Mouse (Mus musculus): ENCODE data around the gene Meaf6.

Meaf6 gene

GRCm38 (mm10) chr4:125084403-125085345 lies at the start of gene Meaf6:
Gene Meaf6, plus strand, starts transcription at chr4:125085134.
- peak; percentile 99 for DNase-seq

- peak; percentile 93 for DNase-seq
These were observed 40.5 kb upstream of the Meaf6 start for GRCm38 (mm10) chr4:125044454-125044853.

GRCm38 (mm10) chr4:125055385-125055784 lies 29.5 kb upstream of the Meaf6 start:
- DNase-seq: no peak

DNA sequence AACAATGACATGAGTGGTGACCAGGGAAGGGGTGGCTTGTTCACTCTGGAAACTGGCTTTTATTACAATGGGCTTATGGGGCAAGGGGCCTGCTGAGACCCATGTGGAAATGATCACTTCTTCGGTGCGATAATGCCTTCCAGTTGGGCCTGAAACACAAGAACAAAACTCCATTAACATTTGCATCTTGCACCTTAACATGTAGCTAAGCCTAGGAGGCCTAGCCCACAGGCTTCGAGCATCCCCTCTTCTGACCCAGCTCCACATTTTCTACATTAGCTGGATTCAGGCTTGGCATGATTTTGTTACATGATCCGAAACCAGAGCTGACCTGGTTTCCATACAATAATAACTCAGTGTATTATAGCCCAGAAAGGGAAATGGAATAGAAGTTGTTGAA lies 28.5 kb upstream of the Meaf6 start:
- no peak for DNase-seq

- no peak for DNase-seq
These were observed 27.7 kb upstream of the Meaf6 start for GRCm38 (mm10) chr4:125057273-125057672.

- no peak for DNase-seq
These were observed 26.9 kb upstream of the Meaf6 start for GRCm38 (mm10) chr4:125058033-125058432.

GRCm38 (mm10) chr4:125059025-125059424 lies 25.9 kb upstream of the Meaf6 start:
- DNase-seq: peak; percentile 92

GRCm38 (mm10) chr4:125063829-125064228 lies 21.1 kb upstream of the Meaf6 start:
- DNase-seq: no peak

DNA sequence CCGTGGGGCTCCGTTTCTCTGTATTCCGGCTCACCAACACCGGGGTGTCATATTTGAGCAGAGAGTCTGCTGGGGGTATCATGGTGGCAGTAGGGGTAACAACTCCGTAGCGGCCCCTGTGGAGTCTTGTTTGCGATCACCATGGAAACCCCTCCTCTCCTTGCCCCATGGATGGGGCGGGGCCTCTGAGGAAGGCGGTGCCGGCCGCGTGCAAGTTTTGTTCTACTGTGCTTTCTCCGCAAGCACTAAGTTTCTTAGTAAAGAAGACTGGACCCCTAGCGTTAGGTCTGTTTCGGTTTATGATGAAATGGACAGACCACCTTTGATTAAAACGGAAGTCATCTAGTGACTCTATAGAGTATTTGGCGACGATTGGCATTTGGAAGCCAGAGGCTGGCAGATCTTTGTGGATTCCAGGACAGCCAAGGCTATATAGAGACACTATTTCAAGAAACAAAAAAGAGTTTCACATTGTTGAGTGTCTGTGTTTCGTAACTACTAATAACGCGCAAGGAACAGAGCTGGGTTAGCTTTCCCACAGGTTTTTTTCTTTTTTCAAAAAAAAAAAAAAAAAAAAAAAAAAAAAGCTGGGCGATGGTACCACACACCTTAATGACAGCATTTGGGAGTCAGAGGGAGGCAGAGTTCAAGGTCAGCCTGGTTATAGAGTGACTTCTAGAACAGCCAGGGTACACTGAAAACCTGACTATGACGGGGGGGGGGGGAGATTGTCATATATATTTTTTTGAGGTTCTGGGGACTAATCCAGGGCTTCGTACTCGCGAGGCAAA lies 19.2 kb upstream of the Meaf6 start, which contains the start of gene Dnali1:
Gene Dnali1 (minus strand): TSS at position 187 of the 791 bp plus-strand sequence.
- peak; percentile 96 for DNase-seq

DNA sequence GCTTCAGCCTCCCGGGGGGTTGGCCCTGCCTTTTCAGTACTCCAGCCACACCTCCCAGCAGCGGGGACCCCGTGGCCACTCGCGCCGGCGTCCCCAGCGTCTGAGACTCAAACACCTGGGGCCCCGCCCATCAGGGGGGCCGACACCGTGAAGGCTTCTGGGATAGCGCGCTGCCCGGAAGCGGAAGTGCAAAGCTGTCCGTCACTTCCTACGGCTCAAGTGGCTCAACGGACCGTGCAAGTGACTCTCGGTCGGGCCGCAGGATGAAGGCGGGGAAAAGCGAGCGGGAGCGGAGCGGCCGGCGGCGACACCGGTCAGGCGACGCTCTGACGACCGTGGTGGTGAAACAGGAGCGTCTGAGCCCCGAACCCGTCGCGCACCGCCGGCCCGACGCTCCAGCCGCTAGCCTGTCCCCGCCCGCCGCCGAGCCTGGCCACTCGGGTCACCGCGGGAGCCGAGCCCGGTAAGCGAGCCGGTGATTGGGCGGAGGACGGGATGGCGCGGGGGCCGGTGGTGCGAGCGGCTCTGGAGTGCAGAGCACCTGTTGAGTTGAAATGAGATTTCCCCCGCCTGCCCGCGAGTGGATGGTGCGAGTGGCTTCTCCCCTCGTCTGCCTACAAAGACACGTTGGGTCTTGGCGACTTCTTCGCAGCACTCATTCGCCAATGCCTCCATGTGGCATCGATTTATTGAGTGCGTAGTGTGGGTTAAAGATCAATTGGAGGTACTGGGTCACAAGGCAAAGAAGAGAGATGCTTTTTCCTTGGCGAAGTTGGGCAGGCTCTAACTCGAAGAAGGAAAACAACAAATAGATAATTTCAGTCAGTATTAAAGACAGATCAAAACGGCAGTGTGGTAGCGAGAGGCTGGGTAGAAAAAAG lies 18.2 kb upstream of the Meaf6 start, which contains the start of gene Snip1:
Gene Snip1 (plus strand): TSS at position 183 of the 881 bp plus-strand sequence.
- DNase-seq: peak; percentile 99

GRCm38 (mm10) chr4:125077700-125078099 lies 7.2 kb upstream of the Meaf6 start:
- no peak for DNase-seq

- DNase-seq: no peak
These were observed 6.2 kb upstream of the Meaf6 start for GRCm38 (mm10) chr4:125078698-125079097.

DNA sequence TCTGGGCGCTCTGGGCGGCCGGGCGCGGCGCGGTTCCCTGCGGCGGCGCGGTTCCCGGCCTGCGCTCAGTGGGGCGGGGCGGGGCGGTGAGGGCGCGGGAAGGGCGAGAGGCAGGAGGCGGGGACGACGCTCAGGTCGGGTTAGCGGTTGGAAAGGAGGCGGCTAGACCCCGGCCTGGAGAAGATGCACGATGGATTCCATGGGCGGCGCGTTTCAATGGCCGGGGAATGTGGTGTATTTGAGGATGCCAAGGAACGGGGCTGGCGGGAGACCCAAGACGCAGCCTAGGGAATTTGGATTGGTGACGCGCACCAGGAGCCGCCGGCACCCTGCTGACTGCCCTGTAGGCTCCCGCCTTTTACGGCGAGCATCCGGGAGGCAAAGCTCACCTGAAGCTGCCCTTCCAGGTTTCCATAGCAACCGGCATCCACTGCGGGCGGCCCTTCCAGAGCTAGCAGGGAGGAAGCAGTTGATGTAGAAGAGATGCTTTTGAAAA lies 460 bp downstream of the Meaf6 start:
- no peak for DNase-seq

DNA sequence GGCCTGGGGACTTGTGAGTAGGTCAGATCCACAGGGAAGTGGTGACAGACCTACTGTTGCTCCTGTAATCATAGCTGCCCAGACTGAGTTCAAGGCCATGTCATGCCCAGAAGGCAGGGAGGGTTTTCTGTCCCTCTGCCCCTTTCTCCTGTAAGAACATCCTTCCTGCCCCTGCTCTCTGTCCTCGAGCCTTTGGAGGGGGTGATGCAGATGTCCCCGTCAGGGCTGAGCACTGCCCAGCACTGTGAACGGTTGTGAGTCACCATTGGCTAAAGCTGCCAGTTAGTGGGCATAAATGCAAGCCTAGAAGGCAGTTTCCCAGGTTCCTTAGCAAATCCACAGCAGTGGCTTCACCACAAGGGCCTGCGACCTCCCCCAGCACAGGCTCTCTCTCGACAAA lies 8.1 kb downstream of the Meaf6 start:
- no peak for DNase-seq

- no peak for DNase-seq
These were observed 11.1 kb downstream of the Meaf6 start for GRCm38 (mm10) chr4:125096066-125096465.

DNA sequence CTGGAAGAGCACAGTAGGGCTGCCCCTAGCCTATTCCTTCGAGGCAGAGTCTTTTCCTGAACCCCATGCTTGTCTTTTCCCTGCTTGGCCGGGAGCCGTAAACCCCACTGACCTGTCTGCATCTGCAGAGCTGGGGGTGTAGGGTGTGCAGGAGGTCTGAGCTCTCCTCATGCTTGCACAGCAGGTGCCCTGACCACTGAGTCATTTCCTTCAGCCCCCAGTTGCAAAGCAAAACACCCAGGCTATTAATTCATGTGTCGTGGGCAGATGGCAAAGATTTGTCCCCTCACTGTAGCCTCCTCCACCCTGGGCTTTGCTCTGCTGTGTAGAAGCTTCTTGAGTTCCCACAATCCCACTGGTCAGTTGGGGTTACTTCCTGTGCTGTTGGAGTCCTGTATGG lies 12.5 kb downstream of the Meaf6 start:
- DNase-seq: no peak

DNA sequence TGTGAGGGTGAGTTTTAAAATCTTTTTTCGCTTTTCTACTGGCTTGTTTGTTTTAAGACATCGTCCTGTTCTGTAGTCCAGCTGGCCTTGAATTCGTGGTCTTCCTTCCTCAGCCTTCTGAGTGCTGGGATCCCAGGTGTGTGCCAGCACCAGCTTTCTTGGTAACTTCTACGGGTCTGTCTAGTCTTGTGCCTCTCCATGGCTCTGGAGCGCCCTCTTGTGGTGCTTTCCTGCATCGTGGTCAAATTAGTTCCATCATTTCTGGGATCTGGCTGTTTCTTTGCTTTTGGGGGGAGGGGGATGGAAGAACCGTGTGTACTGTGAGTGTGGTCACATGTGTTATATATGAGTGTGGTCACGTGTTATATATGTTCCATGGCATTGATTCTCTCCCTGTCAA lies 14.5 kb downstream of the Meaf6 start:
- peak; percentile 94 for DNase-seq

DNA sequence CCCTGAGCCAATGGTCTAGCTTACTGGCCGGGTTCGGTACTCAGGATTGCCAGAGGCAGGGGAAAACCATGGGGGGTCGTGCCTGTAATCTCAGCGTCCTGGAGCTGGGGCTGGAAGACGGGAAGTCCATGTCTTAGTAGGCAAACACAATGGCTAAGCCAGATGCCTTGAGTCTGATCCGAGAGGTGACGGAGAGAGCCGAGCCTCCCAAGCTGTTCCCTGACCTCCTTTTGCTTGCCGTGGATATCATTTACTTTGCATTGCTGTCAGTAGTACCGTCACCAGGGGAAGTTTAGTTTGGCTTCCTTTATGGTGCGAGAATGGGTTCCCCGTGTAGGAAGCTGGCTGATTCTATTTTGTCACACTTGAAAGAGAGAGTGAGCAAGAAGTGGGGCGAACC lies 16.4 kb downstream of the Meaf6 start:
- DNase-seq: no peak

DNA sequence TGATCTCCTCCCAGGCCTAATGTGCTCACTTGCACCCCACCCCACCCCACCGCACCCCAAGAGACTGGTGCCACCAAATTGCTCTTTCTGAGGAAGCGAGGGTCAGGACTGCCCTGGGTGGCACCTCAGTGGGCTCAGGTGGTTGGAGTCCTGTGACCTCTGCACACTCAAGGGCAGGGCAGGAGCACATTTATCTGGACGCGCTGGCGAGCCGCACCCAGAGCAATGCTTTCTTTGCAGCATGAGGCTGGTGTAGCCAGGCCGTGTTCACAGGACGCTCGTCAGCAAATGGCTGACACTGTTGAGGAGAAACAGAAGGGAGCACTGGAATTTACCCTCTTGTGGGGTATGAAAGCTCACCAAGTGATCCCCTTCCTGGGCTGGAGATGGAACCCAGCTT lies 20.4 kb downstream of the Meaf6 start:
- DNase-seq: no peak

DNA sequence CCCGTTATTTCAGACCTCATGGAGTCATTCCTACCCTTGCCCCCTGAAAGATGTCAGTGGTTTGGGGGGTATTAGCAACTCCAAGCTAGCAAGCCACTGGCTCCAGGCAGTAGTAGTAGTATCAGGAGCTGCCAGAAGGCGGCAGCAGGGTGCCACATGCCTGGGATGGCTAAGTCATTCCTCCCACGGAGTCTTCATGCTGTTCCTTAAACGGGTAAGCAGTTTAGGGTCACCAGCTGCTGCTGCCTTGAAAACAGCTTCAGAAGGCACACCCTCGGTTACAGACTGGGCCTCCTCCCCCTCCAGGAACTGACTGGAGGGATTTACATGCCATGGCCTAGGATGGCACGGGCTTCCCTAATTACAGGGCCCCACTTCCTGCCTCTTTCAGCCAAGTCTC lies 29.7 kb downstream of the Meaf6 start:
- DNase-seq: peak; percentile 99

- DNase-seq: peak; percentile 95
These were observed 30.1 kb downstream of the Meaf6 start for GRCm38 (mm10) chr4:125115081-125115480.

DNA sequence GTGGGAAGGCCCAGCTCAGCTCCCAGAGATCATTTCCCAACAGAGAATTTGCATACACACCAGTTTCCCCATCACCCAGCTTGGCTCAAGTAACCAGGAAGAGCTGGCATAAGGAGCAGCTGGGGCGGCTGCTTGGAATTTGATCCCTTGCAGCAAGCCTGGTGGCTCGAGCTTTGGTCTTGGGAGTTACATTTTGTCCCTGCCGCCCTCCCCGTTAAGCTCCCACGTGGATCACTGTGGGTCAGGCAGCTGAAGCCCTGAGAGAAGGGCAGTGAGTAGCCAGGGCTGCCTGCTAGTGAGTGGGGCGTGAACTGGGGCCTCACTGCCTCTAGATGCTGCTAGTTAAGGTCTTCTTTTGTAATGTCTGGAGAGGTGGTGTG lies 30.8 kb downstream of the Meaf6 start:
- peak; percentile 96 for DNase-seq

All from heart, adult 11 months (tissue).